ENCODE assay signal across 1 mouse cellular context in the genomic region with DNA sequence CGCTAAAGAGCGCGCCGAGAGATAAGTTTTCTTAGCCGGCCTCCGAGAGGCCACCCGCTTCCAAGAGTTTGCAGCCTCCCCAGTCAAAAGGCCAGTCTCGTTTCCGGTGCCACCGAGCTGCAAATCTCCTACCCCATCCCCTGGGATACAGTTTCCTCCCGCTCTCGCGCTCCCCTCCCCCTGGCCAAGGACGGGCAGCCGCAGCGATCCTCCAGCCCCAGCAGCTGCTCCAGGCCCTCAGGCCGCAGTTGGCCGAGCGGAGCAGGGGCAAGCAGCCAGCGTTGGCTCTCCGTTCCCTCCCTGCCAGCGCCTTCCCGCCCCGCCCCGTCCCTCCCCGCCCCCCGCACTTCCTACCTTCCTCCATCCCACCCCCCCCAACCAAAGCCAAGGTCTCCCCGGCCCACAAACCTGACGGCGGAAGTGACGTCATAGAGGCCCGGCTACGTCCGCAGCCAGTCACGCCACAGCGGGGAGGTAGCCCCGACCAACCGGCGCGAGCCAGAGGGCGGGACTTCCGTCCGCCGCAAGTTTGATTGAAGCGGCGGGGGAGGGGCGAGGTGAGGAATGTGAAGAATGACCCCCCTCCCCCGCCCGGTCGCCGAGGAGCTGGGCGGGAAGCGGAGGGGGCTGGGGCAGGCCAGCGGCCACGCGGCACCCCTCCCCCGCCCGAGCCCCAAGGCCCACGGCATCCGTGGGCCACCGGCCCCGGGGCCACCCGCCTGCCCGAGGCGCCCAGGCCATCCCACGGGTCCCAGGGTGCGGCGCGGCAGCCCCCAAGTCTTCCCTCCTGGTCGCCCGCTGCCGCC.
TF ChIP-seq lines count a peak whose summit lies in the region.

No protein-coding gene starts in this region.

TF ChIP-seq in CH12.LX, 34 proteins besides CTCF, POLR2A, EP300 and RAD21 (continued from another document):
- TF ChIP-seq MAX (IDR thresholded peaks at IDR 0.05; ENCODE audit: low read length) (peak; percentile 47; the same call in 1 of the 2 replicates), USF2 (conservative IDR thresholded peaks at IDR 0.05; ENCODE audit: low read depth, low read length) (no peak), MEF2A (IDR thresholded peaks at IDR 0.05; ENCODE audit: borderline replicate concordance, low read depth, low read length) (peak; percentile 65; the same call in 1 of the 2 replicates), ETS1 (conservative IDR thresholded peaks at IDR 0.05; ENCODE audit: low read depth, low read length) (0 out of 2 replicates have a peak, but pooled peaks have one; percentile 29), E2F4 (IDR thresholded peaks at IDR 0.05; ENCODE audit: insufficient replicate concordance, low read depth, low read length) (0 out of 2 replicates have a peak, but pooled peaks have one; percentile 42), JUND (conservative IDR thresholded peaks at IDR 0.05; ENCODE audit: low read depth, low read length) (no peak), TBP (conservative IDR thresholded peaks at IDR 0.05; ENCODE audit: low read depth, low read length) (no peak), KAT2A (IDR thresholded peaks at IDR 0.05; ENCODE audit: insufficient replicate concordance, low read length) (peak; percentile 77; the same call in 1 of the 2 replicates), SMC3 (IDR thresholded peaks at IDR 0.05; ENCODE audit: low read depth, low read length) (no peak), ZNF384 (IDR thresholded peaks at IDR 0.05; ENCODE audit: low read depth, low read length) (no peak), MAFK (IDR thresholded peaks at IDR 0.05; ENCODE audit: insufficient replicate concordance, low read length) (no peak), CHD2 (IDR thresholded peaks at IDR 0.05; ENCODE audit: low read length) (peak; percentile 97), ELF1 (IDR thresholded peaks at IDR 0.05; ENCODE audit: low read depth, low read length) (peak; percentile 75), MXI1 (IDR thresholded peaks at IDR 0.05; ENCODE audit: low read depth, low read length) (no peak; the same call in 1 of the 2 replicates), RCOR1 (conservative IDR thresholded peaks at IDR 0.05; ENCODE audit: low read depth, low read length) (no peak), SIN3A (IDR thresholded peaks at IDR 0.05; ENCODE audit: low read length) (peak; percentile 42; the same call in 1 of the 2 replicates), MYC (IDR thresholded peaks at IDR 0.05; ENCODE audit: low read depth, low read length) (no peak), ZMIZ1 (IDR thresholded peaks at IDR 0.05; ENCODE audit: low read depth, low read length) (peak; percentile 28; the same call in 1 of the 2 replicates), NRF1 (IDR thresholded peaks at IDR 0.05; ENCODE audit: low read depth, low read length) (no peak), IRF4 (IDR thresholded peaks at IDR 0.05; ENCODE audit: low read depth, low read length) (no peak), UBTF (IDR thresholded peaks at IDR 0.05; ENCODE audit: low read depth, low read length) (0 out of 2 replicates have a peak, but pooled peaks have one; percentile 5), MAZ (IDR thresholded peaks at IDR 0.05; ENCODE audit: low read depth, low read length) (peak; percentile 90), USF1 (IDR thresholded peaks at IDR 0.05; ENCODE audit: low read depth, low read length) (no peak), GABPA (IDR thresholded peaks at IDR 0.05; ENCODE audit: insufficient replicate concordance, low read depth, low read length) (no peak), ZKSCAN1 (IDR thresholded peaks at IDR 0.05; ENCODE audit: borderline replicate concordance, low read depth, low read length) (no peak), POLR2AphosphoS2 (IDR thresholded peaks at IDR 0.05; ENCODE audit: low read depth, low read length) (peak; percentile 70; the same call in 1 of the 2 replicates), JUN (IDR thresholded peaks at IDR 0.05; ENCODE audit: insufficient read depth, low read depth, low read length) (0 out of 2 replicates have a peak, but pooled peaks have one; percentile 20)
